Mouse (Mus musculus) hindbrain, embryonic 10.5 days (tissue): ENCODE measurements around the gene Cdkal1. TPM values are rescaled to one million over a fixed set of nuclear protein-coding genes. Genes with fewer than 3 reads are reported as not detected.

Experiments used
- DNase-seq: peaks from one replicate; pipeline ENCODE4 v3.0.0-alpha.2; 2017; ENCODE audit warnings: low spot score
- H3K27ac ChIP-seq: fragments of 300-500 bp; sonication (generic); 2 replicates; pipeline ENCODE4 v1.5.1; 2016; ENCODE audit warnings: mild to moderate bottlenecking, moderate library complexity
- H3K27me3 ChIP-seq: fragments of 300-500 bp; sonication (generic); 2 replicates; pipeline ENCODE4 v1.6.1; 2016; ENCODE audit warnings: mild to moderate bottlenecking; ENCODE audit not compliant: poor library complexity, insufficient read depth, severe bottlenecking
- H3K36me3 ChIP-seq: fragments of 300-500 bp; sonication (generic); 2 replicates; pipeline ENCODE4 v1.6.1; 2016; ENCODE audit warnings: mild to moderate bottlenecking, moderate library complexity
- H3K4me1 ChIP-seq: fragments of 300-500 bp; sonication (generic); replicated peaks from 2 replicates; pipeline ENCODE4 v1.6.1; 2016; ENCODE audit warnings: mild to moderate bottlenecking
- H3K4me3 ChIP-seq: fragments of 300-500 bp; sonication (generic); 2 replicates; pipeline ENCODE4 v1.5.1; 2016; ENCODE audit warnings: mild to moderate bottlenecking, moderate library complexity
- H3K9me3 ChIP-seq: fragments of 300-500 bp; sonication (generic); 2 replicates; pipeline ENCODE4 v1.6.1; 2016; ENCODE audit warnings: mild to moderate bottlenecking, moderate library complexity
- WGBS: fragments of 180-500 bp; shearing (Covaris S2); methylation state at CpG from one replicate; pipeline ENCODE4 v1.1.7; 2016; 5-methylcytosine and 5-hydroxymethylcytosine counted together
- polyA plus RNA-seq: library from polyadenylated mRNA; unstranded; fragments of >200 nt; fragmentation: Nextera tagmentation; extraction: Ambion mirVana; gene quantifications from 2 replicates; pipeline ENCODE4 v1.2.1, GENCODE M21; 2016

Cdkal1 gene
- polyA plus RNA-seq, 1 experiment from 2014 or later, result 29.6 TPM

GRCm38 (mm10) chr13:29627438-29628124 is 227.9 kb downstream of the Cdkal1 start:
- peaks cover 7% of the 10 kb centered on the region for H3K4me1 ChIP-seq

DNA sequence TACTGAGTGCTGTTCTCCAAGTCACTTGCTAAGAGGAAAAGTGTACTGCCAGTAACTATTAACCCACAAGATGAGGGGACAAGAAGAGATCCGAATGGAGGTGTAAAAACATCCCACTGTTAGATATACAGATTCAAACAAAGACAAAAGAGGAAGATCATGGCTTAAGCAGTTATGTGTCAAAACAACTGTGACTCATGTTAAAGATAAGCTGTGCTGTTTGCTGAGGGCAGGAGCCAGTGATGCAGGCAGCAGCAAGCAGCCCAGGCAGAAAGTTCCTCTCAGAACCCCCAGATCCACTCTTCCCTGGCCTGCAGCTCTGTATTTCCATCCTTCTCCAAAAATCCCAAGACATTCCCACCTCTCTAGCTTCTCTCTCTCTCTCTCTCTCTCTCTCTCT is 230.5 kb downstream of the Cdkal1 start:
- no peaks in the 10 kb centered on the region for H3K27me3 ChIP-seq
- no peak overlapping the region for H3K27ac ChIP-seq
- H3K4me1 ChIP-seq, result peaks cover 7% of the 10 kb centered on the region
- H3K9me3 ChIP-seq, result no peaks in the 10 kb centered on the region
- WGBS, result 54% methylated on average over 1 of the region's 1 CpGs
- H3K4me3 ChIP-seq, result no peak overlapping the region
- DNase-seq, result no peak
- H3K36me3 ChIP-seq, result no peaks in the 10 kb centered on the region

More at GRCm38 (mm10) chr13:29627438-29628124, 227.9 kb downstream of the Cdkal1 start:
- no peak for DNase-seq
- Histone ChIP-seq H3K27me3 (no peaks in the 10 kb centered on the region), H3K27ac (no peak overlapping the region; the same call in none of the 2 replicates), H3K4me3 (no peak overlapping the region), H3K9me3 (no peaks in the 10 kb centered on the region), H3K36me3 (no peaks in the 10 kb centered on the region)
- WGBS, result 92% methylated on average over 7 of the region's 7 CpGs

GRCm38 (mm10) chr13:29623636-29624239 is 231.7 kb downstream of the Cdkal1 start:
- no peaks in the 10 kb centered on the region for H3K9me3 ChIP-seq
- peaks cover 7% of the 10 kb centered on the region for H3K4me1 ChIP-seq
- H3K27me3 ChIP-seq, result no peaks in the 10 kb centered on the region
- 69% methylated on average over 1 of the region's 1 CpGs for WGBS
- no peak overlapping the region for H3K4me3 ChIP-seq
- H3K27ac ChIP-seq, result no peak overlapping the region
- no peaks in the 10 kb centered on the region for H3K36me3 ChIP-seq
- no peak for DNase-seq

DNA sequence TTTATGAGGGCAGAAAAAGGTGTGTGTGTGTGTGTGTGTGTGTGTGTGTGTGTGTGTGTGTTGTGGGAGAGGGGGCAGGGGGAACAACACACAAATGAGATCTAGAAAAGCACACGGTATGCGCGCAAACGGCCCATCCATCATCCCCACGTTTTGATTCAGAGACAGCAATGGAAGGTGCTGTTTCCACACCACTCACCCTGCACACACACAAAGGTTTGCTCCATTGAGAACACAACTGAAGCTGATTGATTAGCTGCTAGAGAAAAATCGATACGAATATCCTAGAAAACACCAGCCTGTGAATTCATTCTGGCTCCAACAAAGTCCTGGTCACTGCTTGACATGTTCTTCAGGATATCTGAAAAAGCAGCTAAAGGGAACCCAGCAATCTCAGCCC is 233.6 kb downstream of the Cdkal1 start:
- 0 out of 2 replicates have a peak overlapping the region, but pooled peaks have one; percentile 23 for H3K27ac ChIP-seq
- no peak for DNase-seq

GRCm38 (mm10) chr13:29621363-29621762 is 234.1 kb downstream of the Cdkal1 start:
- no peaks in the 10 kb centered on the region for H3K27me3 ChIP-seq
- H3K27ac ChIP-seq, result 0 out of 2 replicates have a peak overlapping the region, but pooled peaks have one; percentile 23
- H3K4me1 ChIP-seq, result peaks cover 3% of the 10 kb centered on the region
- H3K9me3 ChIP-seq, result no peaks in the 10 kb centered on the region
- no peak for DNase-seq
- 98% methylated on average over 1 of the region's 1 CpGs for WGBS
- no peaks in the 10 kb centered on the region for H3K36me3 ChIP-seq
- H3K4me3 ChIP-seq, result no peak overlapping the region

More for the DNA sequence above, 233.6 kb downstream of the Cdkal1 start:
- Histone ChIP-seq H3K36me3 (no peaks in the 10 kb centered on the region), H3K4me1 (peaks cover 3% of the 10 kb centered on the region), H3K9me3 (no peaks in the 10 kb centered on the region), H3K4me3 (no peak overlapping the region), H3K27me3 (no peaks in the 10 kb centered on the region)
- 78% methylated on average over 7 of the region's 7 CpGs for WGBS

DNA sequence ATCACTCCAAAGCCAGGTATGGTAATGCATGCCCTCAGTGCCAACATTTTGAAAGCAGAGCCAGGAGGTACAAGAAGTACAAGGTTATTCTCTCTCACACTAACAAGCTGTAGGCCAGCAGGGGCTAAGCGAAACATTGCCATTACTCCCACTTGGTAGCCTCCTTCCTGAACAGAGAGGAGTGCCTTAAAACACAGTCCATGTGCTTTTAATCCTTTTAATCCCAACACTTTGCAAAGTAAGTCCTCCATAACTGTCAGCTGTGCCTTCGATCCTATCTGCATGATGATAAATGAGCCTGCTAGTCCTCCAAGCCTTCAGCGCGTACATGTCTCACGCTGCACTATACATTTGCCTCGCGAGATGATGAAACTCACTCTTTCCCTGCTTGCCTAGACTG is 234.6 kb downstream of the Cdkal1 start:
- H3K36me3 ChIP-seq, result no peaks in the 10 kb centered on the region

DNA sequence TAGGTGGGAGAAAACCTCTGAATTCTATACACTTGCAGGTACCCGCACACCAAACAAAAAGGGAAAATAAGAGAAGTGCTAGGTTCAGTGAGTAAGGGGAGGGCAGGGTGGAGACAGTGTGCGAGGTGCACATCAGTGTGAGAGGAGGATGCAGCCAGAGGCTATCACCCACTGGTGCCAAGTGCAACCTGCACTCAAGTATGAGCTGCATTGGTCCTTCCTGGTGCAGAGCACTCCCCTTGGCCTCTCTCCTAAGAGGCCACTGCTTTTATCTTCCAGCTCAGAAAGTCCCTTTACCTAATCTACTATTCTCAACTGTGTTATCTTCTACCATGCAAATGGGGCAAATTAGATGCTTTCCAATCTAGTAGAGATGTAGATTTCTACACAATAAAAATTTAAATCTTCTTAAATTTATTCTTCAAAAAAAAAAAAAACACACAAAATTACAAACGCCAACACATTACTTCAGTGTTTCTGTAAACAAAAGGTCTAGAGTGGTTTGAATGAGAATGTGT is 238.8 kb downstream of the Cdkal1 start:
- WGBS, result 84% methylated on average over 3 of the region's 3 CpGs
- H3K4me1 ChIP-seq, result peaks cover 14% of the 10 kb centered on the region
- H3K27ac ChIP-seq, result no peak overlapping the region
- H3K27me3 ChIP-seq, result no peaks in the 10 kb centered on the region
- no peaks in the 10 kb centered on the region for H3K36me3 ChIP-seq
- no peaks in the 10 kb centered on the region for H3K9me3 ChIP-seq
- no peak overlapping the region for H3K4me3 ChIP-seq
- no peak for DNase-seq

More for the DNA sequence above, 234.6 kb downstream of the Cdkal1 start:
- no peak for DNase-seq
- Histone ChIP-seq H3K4me3 (no peak overlapping the region), H3K27me3 (no peaks in the 10 kb centered on the region), H3K4me1 (peaks cover 3% of the 10 kb centered on the region), H3K9me3 (no peaks in the 10 kb centered on the region), H3K27ac (0 out of 2 replicates have a peak overlapping the region, but pooled peaks have one; percentile 23)
- 85% methylated on average over 7 of the region's 7 CpGs for WGBS

DNA sequence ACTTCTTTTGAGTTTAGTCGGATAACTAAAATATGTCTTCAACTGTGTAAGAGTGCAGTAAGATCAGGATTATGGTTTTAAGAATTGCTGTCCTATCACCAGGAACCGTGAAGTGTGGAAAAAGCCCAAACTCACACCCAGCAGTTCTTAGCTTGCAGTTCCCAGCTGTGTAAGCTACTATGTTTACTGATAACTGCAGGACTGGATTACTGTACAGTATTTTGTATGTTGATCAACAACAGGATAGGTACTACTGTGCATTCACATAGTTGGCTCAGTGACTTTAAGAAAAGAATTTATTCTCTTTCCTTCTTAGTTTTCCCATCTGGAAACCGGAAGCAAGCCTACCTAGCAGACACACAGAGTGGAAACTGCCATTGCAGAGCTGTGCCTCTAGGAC is 239.5 kb downstream of the Cdkal1 start:
- DNase-seq, result no peak
- WGBS, result 89% methylated on average over 3 of the region's 3 CpGs
- no peaks in the 10 kb centered on the region for H3K36me3 ChIP-seq
- no peak overlapping the region for H3K27ac ChIP-seq
- no peak overlapping the region for H3K4me3 ChIP-seq
- no peaks in the 10 kb centered on the region for H3K27me3 ChIP-seq
- no peaks in the 10 kb centered on the region for H3K9me3 ChIP-seq
- peaks cover 19% of the 10 kb centered on the region for H3K4me1 ChIP-seq

DNA sequence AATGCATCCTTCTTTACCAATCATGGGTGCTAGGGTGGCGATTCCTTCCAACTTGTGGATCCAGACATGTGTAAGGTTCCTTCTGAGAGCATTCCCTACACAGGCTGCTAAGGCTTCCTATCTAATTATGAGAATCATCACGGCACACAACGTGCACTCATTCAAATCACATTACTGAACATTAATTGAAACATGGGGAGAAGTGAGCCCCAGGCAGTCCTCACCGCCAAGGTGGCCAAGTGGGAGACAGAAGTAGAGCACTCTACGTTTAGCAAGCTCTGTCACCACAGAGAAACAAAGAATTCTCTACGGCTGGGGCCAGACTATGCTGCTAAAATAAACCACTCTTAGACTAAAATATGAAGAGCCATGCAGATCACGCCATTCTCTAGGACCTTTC is 240.4 kb downstream of the Cdkal1 start:
- H3K9me3 ChIP-seq, result no peaks in the 10 kb centered on the region
- 85% methylated on average over 7 of the region's 7 CpGs for WGBS
- DNase-seq, result no peak
- no peaks in the 10 kb centered on the region for H3K36me3 ChIP-seq
- H3K27me3 ChIP-seq, result no peaks in the 10 kb centered on the region
- peaks cover 28% of the 10 kb centered on the region for H3K4me1 ChIP-seq
- no peak overlapping the region for H3K27ac ChIP-seq
- no peak overlapping the region for H3K4me3 ChIP-seq

- H3K4me3 ChIP-seq, result no peak overlapping the region
- peak; percentile 35 for DNase-seq
- no peaks in the 10 kb centered on the region for H3K9me3 ChIP-seq
- peaks cover 43% of the 10 kb centered on the region for H3K4me1 ChIP-seq
- H3K27ac ChIP-seq, result peak overlapping the region; percentile 62
- H3K36me3 ChIP-seq, result no peaks in the 10 kb centered on the region
- no peaks in the 10 kb centered on the region for H3K27me3 ChIP-seq
- 28% methylated on average over 13 of the region's 13 CpGs for WGBS
Measured at GRCm38 (mm10) chr13:29610051-29610931, 245.2 kb downstream of the Cdkal1 start.

GRCm38 (mm10) chr13:29609441-29609840 is 246.0 kb downstream of the Cdkal1 start:
- Histone ChIP-seq H3K27ac (peak overlapping the region; percentile 62), H3K4me3 (no peak overlapping the region), H3K9me3 (no peaks in the 10 kb centered on the region), H3K36me3 (no peaks in the 10 kb centered on the region), H3K27me3 (no peaks in the 10 kb centered on the region), H3K4me1 (peaks cover 43% of the 10 kb centered on the region)
- 83% methylated on average over 5 of the region's 5 CpGs for WGBS
- no peak for DNase-seq

DNA sequence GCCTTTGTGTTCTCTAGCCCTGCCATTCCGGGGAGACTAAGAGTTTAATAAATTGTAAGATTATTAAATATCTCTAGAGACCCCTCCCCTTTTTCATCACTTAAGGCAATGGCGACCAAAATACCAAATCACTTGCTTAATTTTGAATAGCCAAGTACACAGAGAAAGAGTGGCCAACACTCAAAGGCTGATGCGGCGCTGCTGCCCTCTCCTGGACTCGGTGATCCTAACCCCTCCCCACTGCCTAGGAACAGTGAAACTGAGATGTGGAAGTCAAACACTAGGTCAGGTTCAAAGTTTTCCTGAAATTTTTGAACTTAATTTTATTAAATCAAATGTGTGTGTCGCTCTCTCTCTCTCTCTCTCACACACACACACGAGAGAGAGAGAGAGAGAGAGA is 251.2 kb downstream of the Cdkal1 start:
- Histone ChIP-seq H3K4me1 (peaks cover 7% of the 10 kb centered on the region), H3K9me3 (no peaks in the 10 kb centered on the region), H3K27ac (peak overlapping the region; percentile 53; the same call in 1 of the 2 replicates), H3K27me3 (no peaks in the 10 kb centered on the region), H3K36me3 (no peaks in the 10 kb centered on the region), H3K4me3 (no peak overlapping the region)
- DNase-seq, result peak; percentile 70
- WGBS, result 39% methylated on average over 6 of the region's 7 CpGs
